Mouse (Mus musculus) myocyte (in vitro differentiated cells): Measurements from ENCODE around the gene Fam173a. TPM values are rescaled to one million over a fixed set of nuclear protein-coding genes. Genes with fewer than 3 reads are reported as not detected.

Source experiments
- H3K27me3 ChIP-seq: one replicate; pipeline ENCODE4 v1.6.1; 2011; ENCODE audit not compliant: control insufficient read depth, insufficient read depth, insufficient read length
- H3K36me3 ChIP-seq: one replicate; pipeline ENCODE4 v1.6.1; 2011; ENCODE audit not compliant: control insufficient read depth, insufficient read depth
- H3K4me2 ChIP-seq: one replicate; pipeline ENCODE4 v1.6.1; 2011; ENCODE audit warnings: low read depth, control low read depth
- H3K4me3 ChIP-seq: one replicate; pipeline ENCODE4 v1.5.1; 2011; ENCODE audit warnings: mild to moderate bottlenecking, control low read depth, moderate library complexity
- H3K79me2 ChIP-seq: one replicate; pipeline ENCODE4 v1.6.1; 2011; ENCODE audit not compliant: control insufficient read depth, insufficient read depth
- H3ac ChIP-seq: one replicate; pipeline ENCODE4 v1.6.1; 2011; ENCODE audit not compliant: control insufficient read depth, insufficient read length
- CEBPB ChIP-seq: IDR thresholded peaks from 2 replicates; pipeline ENCODE4 v1.6.1; 2011; ENCODE audit warnings: mild to moderate bottlenecking, moderate library complexity; ENCODE audit not compliant: poor library complexity, insufficient read depth, severe bottlenecking
- E2F4 ChIP-seq: IDR thresholded peaks from one replicate; pipeline ENCODE4 v1.6.1; 2011; ENCODE audit warnings: mild to moderate bottlenecking, control low read depth, moderate library complexity; ENCODE audit not compliant: insufficient read depth
- MAX ChIP-seq: IDR thresholded peaks from one replicate; pipeline ENCODE4 v1.6.1; 2011; ENCODE audit warnings: low read depth, mild to moderate bottlenecking, control low read depth
- MYOD1 ChIP-seq, 3 experiments: IDR thresholded peaks; one replicate each; pipeline ENCODE4 v1.6.1; 2011; ENCODE audit warnings: control low read depth in 2 of 3, low read depth in 2 of 3, mild to moderate bottlenecking in 2 of 3, moderate library complexity in 1 of 3; ENCODE audit not compliant: insufficient read length in 2 of 3, control insufficient read depth in 1 of 3
- MYOG ChIP-seq, 3 experiments: IDR thresholded peaks; one replicate each; pipeline ENCODE4 v1.6.1; 2011; ENCODE audit warnings: control low read depth in 2 of 3, low read depth in 2 of 3, mild to moderate bottlenecking in 2 of 3; ENCODE audit not compliant: insufficient read length in 2 of 3, control insufficient read depth in 1 of 3, insufficient read depth in 1 of 3
- POLR2A ChIP-seq: IDR thresholded peaks from one replicate; pipeline ENCODE4 v1.6.1; 2011; ENCODE audit warnings: low read depth, mild to moderate bottlenecking, control low read depth, moderate library complexity; ENCODE audit not compliant: insufficient read length
- POLR2AphosphoS2 ChIP-seq: IDR thresholded peaks from one replicate; pipeline ENCODE4 v1.6.1; 2011; ENCODE audit warnings: low read depth, control low read depth; ENCODE audit not compliant: insufficient read length
- REST ChIP-seq: IDR thresholded peaks from one replicate; pipeline ENCODE4 v1.6.1; 2011; ENCODE audit warnings: mild to moderate bottlenecking, control low read depth, moderate library complexity; ENCODE audit not compliant: insufficient read depth, insufficient read length
- SRF ChIP-seq: IDR thresholded peaks from one replicate; pipeline ENCODE4 v1.6.1; 2011; ENCODE audit warnings: low read depth; ENCODE audit not compliant: control insufficient read depth, insufficient read length
- TCF12 ChIP-seq: IDR thresholded peaks from one replicate; pipeline ENCODE4 v1.6.1; 2011; ENCODE audit warnings: mild to moderate bottlenecking, control low read depth; ENCODE audit not compliant: poor library complexity, insufficient read depth, severe bottlenecking
- TCF3 ChIP-seq: IDR thresholded peaks from one replicate; pipeline ENCODE4 v1.6.1; 2011; ENCODE audit warnings: low read depth, control low read depth; ENCODE audit not compliant: insufficient read length
- USF1 ChIP-seq: IDR thresholded peaks from one replicate; pipeline ENCODE4 v1.6.1; 2011; ENCODE audit warnings: low read depth, mild to moderate bottlenecking, control low read depth, moderate library complexity
- polyA plus RNA-seq: library from polyadenylated mRNA; unstranded; fragments of >200 nt; fragmentation: generic; extraction: Trizol; gene quantifications from one replicate; pipeline ENCODE4 v1.2.1, GENCODE M21; 2012; ENCODE audit warnings: missing spikeins

The Fam173a gene
- polyA plus RNA-seq: 61.0 TPM

- no peaks in the 10 kb centered on the region for H3K27me3 ChIP-seq
- peak within 1 kb of the TSS; percentile 65 for H3K4me3 ChIP-seq
- TF ChIP-seq POLR2AphosphoS2 (no peak), MYOD1 (IDR thresholded peaks at IDR 0.05; ENCODE audit: control insufficient read depth in 1 of 3, insufficient read length in 2 of 3, low read depth in 2 of 3) (no peak), CEBPB (no peak), TCF3 (no peak), POLR2A (no peak), MAX (no peak), REST (no peak), TCF12 (no peak)
- H3ac ChIP-seq: peak within 1 kb of the TSS; percentile 19
- no peaks in the 10 kb centered on the region for H3K79me2 ChIP-seq
- H3K4me2 ChIP-seq: peak within 1 kb of the TSS; percentile 90
- no peaks in the 10 kb centered on the region for H3K36me3 ChIP-seq
Observed at GRCm38 (mm10) chr17:25792615-25793014, at the start of gene Fam173a. Gene Fam173a, minus strand, starts transcription at chr17:25792901.

GRCm38 (mm10) chr17:25841117-25841880 lies 48.6 kb upstream of the Fam173a start, which contains the start of gene Gm20683:
Gene Gm20683, minus strand, starts transcription at chr17:25841763.
- Histone ChIP-seq H3K4me2 (no peak within 1 kb of the TSS), H3K4me3 (no peak within 1 kb of the TSS), H3ac (no peak within 1 kb of the TSS), H3K36me3 (peaks cover 13% of the 10 kb centered on the region), H3K79me2 (peaks cover 12% of the 10 kb centered on the region), H3K27me3 (no peaks in the 10 kb centered on the region)
- TF ChIP-seq REST (no peak), SRF (peak; percentile 21)

GRCm38 (mm10) chr17:25840519-25840918 lies 47.8 kb upstream of the Fam173a start:
- Histone ChIP-seq H3K4me3 (no peak overlapping the region), H3K27me3 (no peaks in the 10 kb centered on the region), H3K79me2 (peaks cover 12% of the 10 kb centered on the region), H3K4me2 (no peak overlapping the region), H3ac (no peak overlapping the region), H3K36me3 (peaks cover 13% of the 10 kb centered on the region)
- TF ChIP-seq SRF: no peak
- no peak for TF ChIP-seq TCF3
- TF ChIP-seq E2F4: no peak
- TF ChIP-seq TCF12: no peak
- TF ChIP-seq POLR2AphosphoS2: no peak
- TF ChIP-seq REST: no peak

GRCm38 (mm10) chr17:25839455-25840235 lies 46.9 kb upstream of the Fam173a start:
- H3K27me3 ChIP-seq: no peaks in the 10 kb centered on the region
- no peak overlapping the region for H3K4me3 ChIP-seq
- peaks cover 14% of the 10 kb centered on the region for H3K79me2 ChIP-seq
- peaks cover 13% of the 10 kb centered on the region for H3K36me3 ChIP-seq
- no peak for TF ChIP-seq POLR2A
- TF ChIP-seq REST: no peak
- no peak for TF ChIP-seq CEBPB
- no peak for TF ChIP-seq TCF3
- no peak for TF ChIP-seq E2F4
- no peak for TF ChIP-seq SRF
- no peak for TF ChIP-seq MYOD1 (IDR thresholded peaks at IDR 0.05; ENCODE audit: control insufficient read depth in 1 of 3, insufficient read length in 2 of 3, low read depth in 2 of 3)
- TF ChIP-seq USF1: no peak
- no peak for TF ChIP-seq POLR2AphosphoS2
- TF ChIP-seq MYOG (IDR thresholded peaks at IDR 0.05; ENCODE audit: control insufficient read depth in 1 of 3, insufficient read depth in 1 of 3, insufficient read length in 2 of 3, low read depth in 2 of 3): no peak
- no peak for TF ChIP-seq TCF12
- no peak for TF ChIP-seq MAX
- H3K4me2 ChIP-seq: no peak overlapping the region
- no peak overlapping the region for H3ac ChIP-seq

- no peak overlapping the region for H3K4me2 ChIP-seq
- no peak overlapping the region for H3K4me3 ChIP-seq
- TF ChIP-seq E2F4 (no peak), POLR2AphosphoS2 (no peak), MYOG (IDR thresholded peaks at IDR 0.05; ENCODE audit: control insufficient read depth in 1 of 3, insufficient read depth in 1 of 3, insufficient read length in 2 of 3, low read depth in 2 of 3) (no peak), USF1 (no peak), MAX (no peak), POLR2A (no peak), MYOD1 (IDR thresholded peaks at IDR 0.05; ENCODE audit: control insufficient read depth in 1 of 3, insufficient read length in 2 of 3, low read depth in 2 of 3) (no peak)
- peaks cover 13% of the 10 kb centered on the region for H3K36me3 ChIP-seq
- no peaks in the 10 kb centered on the region for H3K27me3 ChIP-seq
- H3ac ChIP-seq: no peak overlapping the region
- peaks cover 20% of the 10 kb centered on the region for H3K79me2 ChIP-seq
Observed at GRCm38 (mm10) chr17:25838904-25839303, 46.2 kb upstream of the Fam173a start.
